Mouse (Mus musculus): Measurements from ENCODE around the gene Sorcs1. TPM values are rescaled to one million over a fixed set of nuclear protein-coding genes. Genes with fewer than 3 reads are reported as not detected.
A peak's percentile ranks its signal among the peaks of the same experiment; 100 is the strongest.

Gene Sorcs1
- polyA plus RNA-seq, 1 experiment from 2014 or later: 0.28 TPM

DNA sequence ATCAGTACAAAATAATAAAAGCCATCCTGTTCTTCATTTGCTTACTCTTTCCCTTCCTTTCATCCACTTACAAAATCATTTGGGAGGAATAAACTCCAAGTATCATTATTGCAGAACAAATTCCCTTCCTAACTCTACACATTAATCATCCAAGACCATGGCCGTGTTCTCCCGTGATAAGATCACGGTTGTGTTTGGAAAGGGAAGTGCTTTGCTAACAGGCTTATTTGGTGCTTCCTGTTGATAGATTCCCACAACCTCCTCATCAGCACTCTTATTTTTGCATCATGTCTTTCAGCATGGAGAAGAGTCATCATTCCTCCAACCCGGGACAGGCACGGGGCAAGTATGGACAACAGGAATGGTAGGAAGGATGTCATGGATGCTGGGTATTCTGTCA is 25.7 kb downstream of the Sorcs1 start:
- Histone ChIP-seq H3K9me3 (ENCODE audit: control insufficient read depth, low read length) (no peaks in the 10 kb centered on the region), H3K27ac (replicated peaks; ENCODE audit: low read depth, low read length) (no peak overlapping the region), H3K4me1 (ENCODE audit: control insufficient read depth, insufficient read depth, low read length) (no peaks in the 10 kb centered on the region), H3K4me2 (ENCODE audit: low read depth, severe bottlenecking) (no peak overlapping the region; the same call in 1 of the 2 replicates), H3K27me3 (ENCODE audit: control insufficient read depth, insufficient read depth, low read length) (no peaks in the 10 kb centered on the region), H3K9ac (ENCODE audit: low read length) (no peak overlapping the region), H3K36me3 (ENCODE audit: control insufficient read depth, insufficient read depth, low read length) (no peaks in the 10 kb centered on the region), H3K4me3 (ENCODE audit: low read depth, low read length) (no peak overlapping the region)
- DNase-seq (ENCODE audit: low spot score): no peak
- WGBS: 89% methylated on average over 5 of the region's 5 CpGs
- ATAC-seq (ENCODE audit: insufficient number of reproducible peaks, low FRiP score, low TSS enrichment, low read depth): no peak

DNA sequence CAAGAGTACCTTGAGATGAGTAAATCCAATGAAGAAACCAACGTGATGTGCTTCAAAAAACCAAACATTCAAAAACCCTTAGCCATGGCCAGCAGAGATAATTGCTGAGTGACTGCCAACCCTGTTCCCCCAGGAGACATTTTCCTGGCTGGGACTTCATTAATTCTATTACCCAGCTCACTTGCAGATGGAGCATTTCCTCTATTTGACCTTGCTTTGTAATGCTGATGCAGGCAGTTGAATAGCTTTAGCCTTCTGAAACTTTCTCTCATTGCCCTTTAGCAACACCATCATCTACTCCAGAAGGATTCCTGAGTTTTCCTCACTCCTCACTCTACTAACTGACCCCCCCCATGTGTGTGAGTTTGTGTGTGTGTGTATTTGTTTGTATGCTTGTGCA is 34.6 kb downstream of the Sorcs1 start:
- H3K27ac ChIP-seq (replicated peaks; ENCODE audit: low read depth, low read length): no peak overlapping the region
- H3K9ac ChIP-seq (ENCODE audit: low read length): no peak overlapping the region
- H3K4me3 ChIP-seq (ENCODE audit: low read depth, low read length): no peak overlapping the region
- no peaks in the 10 kb centered on the region for H3K36me3 ChIP-seq (ENCODE audit: control insufficient read depth, insufficient read depth, low read length)
- no peaks in the 10 kb centered on the region for H3K9me3 ChIP-seq (ENCODE audit: control insufficient read depth, low read length)
- DNase-seq (ENCODE audit: low spot score): no peak
- WGBS: 53% methylated on average over 1 of the region's 1 CpGs
- H3K4me1 ChIP-seq (ENCODE audit: control insufficient read depth, insufficient read depth, low read length): no peaks in the 10 kb centered on the region
- no peaks in the 10 kb centered on the region for H3K27me3 ChIP-seq (ENCODE audit: control insufficient read depth, insufficient read depth, low read length)
- ATAC-seq (ENCODE audit: insufficient number of reproducible peaks, low FRiP score, low TSS enrichment, low read depth): no peak
- H3K4me2 ChIP-seq (ENCODE audit: low read depth, severe bottlenecking): no peak overlapping the region

DNA sequence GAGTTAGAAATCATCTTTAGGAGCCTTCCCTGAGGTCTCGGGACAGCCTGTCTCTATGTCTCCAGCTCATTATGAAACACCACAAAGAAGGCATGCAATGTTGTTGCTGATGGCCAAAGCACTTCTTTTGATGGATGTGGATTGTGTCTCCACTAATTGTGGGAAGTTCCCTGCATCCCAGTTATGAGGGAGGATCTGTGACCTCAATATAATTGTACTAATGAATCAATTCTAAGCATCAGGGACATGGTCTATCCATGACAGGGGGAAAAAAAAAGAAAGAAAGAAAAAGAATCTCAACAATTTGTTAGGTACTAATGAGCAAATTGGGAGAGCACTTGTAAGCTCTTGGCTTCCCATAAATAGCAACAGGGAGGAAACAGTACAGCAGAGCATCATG is 36.3 kb downstream of the Sorcs1 start:
- ATAC-seq (ENCODE audit: insufficient number of reproducible peaks, low FRiP score, low TSS enrichment, low read depth) (no peak), DNase-seq (ENCODE audit: low spot score) (no peak)
- Histone ChIP-seq H3K4me3 (ENCODE audit: low read depth, low read length) (no peak overlapping the region), H3K4me2 (ENCODE audit: low read depth, severe bottlenecking) (no peak overlapping the region), H3K27me3 (ENCODE audit: control insufficient read depth, insufficient read depth, low read length) (no peaks in the 10 kb centered on the region), H3K36me3 (ENCODE audit: control insufficient read depth, insufficient read depth, low read length) (no peaks in the 10 kb centered on the region), H3K4me1 (ENCODE audit: control insufficient read depth, insufficient read depth, low read length) (no peaks in the 10 kb centered on the region), H3K27ac (replicated peaks; ENCODE audit: low read depth, low read length) (no peak overlapping the region), H3K9me3 (ENCODE audit: control insufficient read depth, low read length) (no peaks in the 10 kb centered on the region), H3K9ac (ENCODE audit: low read length) (no peak overlapping the region)
- WGBS: 94% methylated on average over 1 of the region's 1 CpGs

DNA sequence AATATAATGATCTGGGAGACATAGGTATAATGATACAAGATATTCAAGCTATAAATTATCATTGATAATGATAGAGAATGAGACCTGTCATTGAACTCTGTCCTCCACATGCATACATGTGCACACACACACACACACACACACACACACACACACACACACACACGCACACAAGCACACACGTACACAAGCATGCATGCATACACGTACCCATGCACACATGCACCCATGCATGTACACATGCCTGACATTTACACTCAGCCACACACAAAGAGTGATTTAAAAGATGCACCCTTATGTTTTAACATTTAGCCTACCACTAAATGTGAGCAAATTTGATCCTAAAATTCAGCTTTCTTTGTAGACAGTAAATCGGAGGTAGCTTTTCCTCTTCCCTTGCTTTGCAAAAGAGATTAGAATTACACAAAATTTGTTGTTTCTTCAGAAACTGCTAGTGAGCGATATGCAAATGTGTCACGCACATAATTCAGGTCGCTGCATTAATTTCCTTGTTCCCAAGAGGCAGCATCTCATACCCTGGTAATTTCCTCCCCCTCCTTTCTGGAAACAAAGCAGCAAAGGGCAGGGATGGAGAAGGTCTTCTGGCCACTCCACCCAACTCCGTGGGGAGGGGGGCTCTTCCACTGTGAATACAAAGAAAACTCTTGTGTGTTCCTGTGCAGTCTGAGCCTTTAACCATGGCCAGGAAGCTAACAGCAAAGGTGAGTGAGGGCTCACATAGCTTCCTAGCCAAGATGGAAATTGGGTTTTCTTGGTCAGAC is 38.0 kb downstream of the Sorcs1 start:
- ATAC-seq (ENCODE audit: insufficient number of reproducible peaks, low FRiP score, low TSS enrichment, low read depth) (no peak), DNase-seq (ENCODE audit: low spot score) (no peak)
- no peaks in the 10 kb centered on the region for H3K27me3 ChIP-seq (ENCODE audit: control insufficient read depth, insufficient read depth, low read length)
- 91% methylated on average over 8 of the region's 8 CpGs for WGBS
- H3K27ac ChIP-seq (replicated peaks; ENCODE audit: low read depth, low read length): no peak overlapping the region
- H3K4me3 ChIP-seq (ENCODE audit: low read depth, low read length): no peak overlapping the region
- no peaks in the 10 kb centered on the region for H3K36me3 ChIP-seq (ENCODE audit: control insufficient read depth, insufficient read depth, low read length)
- no peaks in the 10 kb centered on the region for H3K4me1 ChIP-seq (ENCODE audit: control insufficient read depth, insufficient read depth, low read length)
- no peaks in the 10 kb centered on the region for H3K9me3 ChIP-seq (ENCODE audit: control insufficient read depth, low read length)
- H3K4me2 ChIP-seq (ENCODE audit: low read depth, severe bottlenecking): no peak overlapping the region
- H3K9ac ChIP-seq (ENCODE audit: low read length): no peak overlapping the region

DNA sequence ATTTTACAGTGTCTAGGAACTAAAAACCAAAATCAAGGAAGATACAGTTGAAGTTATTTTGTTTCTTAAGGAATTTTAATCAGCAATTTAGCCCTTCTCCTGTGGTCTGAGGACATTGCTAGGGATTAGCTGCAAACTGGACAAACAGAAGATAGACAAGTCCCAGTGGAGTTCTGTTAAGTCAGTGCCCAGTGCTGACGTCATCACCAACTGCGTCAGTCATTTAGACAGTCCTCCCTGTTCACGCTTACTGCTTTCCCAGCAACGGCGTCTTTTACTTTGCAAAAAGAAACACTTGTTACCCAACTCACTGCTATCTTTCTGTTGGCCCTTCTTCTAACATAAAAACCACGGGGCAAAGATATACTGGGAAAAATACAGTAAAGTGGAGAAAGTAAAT is 40.3 kb downstream of the Sorcs1 start:
- Histone ChIP-seq H3K36me3 (ENCODE audit: control insufficient read depth, insufficient read depth, low read length) (no peaks in the 10 kb centered on the region), H3K4me2 (ENCODE audit: low read depth, severe bottlenecking) (no peak overlapping the region), H3K4me3 (ENCODE audit: low read depth, low read length) (no peak overlapping the region), H3K27ac (replicated peaks; ENCODE audit: low read depth, low read length) (no peak overlapping the region), H3K9ac (ENCODE audit: low read length) (no peak overlapping the region), H3K9me3 (ENCODE audit: control insufficient read depth, low read length) (no peaks in the 10 kb centered on the region), H3K4me1 (ENCODE audit: control insufficient read depth, insufficient read depth, low read length) (no peaks in the 10 kb centered on the region), H3K27me3 (ENCODE audit: control insufficient read depth, insufficient read depth, low read length) (no peaks in the 10 kb centered on the region)
- no peak for DNase-seq (ENCODE audit: low spot score)
- 85% methylated on average over 6 of the region's 6 CpGs for WGBS
- ATAC-seq (ENCODE audit: insufficient number of reproducible peaks, low FRiP score, low TSS enrichment, low read depth): no peak

DNA sequence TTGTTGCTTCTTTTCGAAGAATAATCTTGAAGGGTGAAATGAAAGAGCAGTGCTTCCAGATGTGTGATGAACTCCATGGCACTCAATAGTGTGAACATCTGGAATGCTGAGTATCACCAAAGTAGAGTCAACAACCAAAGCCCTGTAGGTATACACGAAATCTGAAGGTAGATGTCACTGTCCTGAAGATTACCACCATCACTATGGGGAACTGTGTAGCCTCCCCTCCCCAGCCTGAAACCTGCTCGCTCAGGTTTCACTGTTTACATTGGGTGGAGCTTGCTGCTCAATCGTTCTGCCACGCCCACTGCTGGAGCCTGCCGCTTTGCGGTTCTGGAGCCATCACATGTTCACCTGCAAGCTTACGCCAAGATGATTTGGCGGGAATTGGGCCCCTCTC is 64.4 kb downstream of the Sorcs1 start:
- WGBS: 19% methylated on average over 9 of the region's 9 CpGs
- Histone ChIP-seq H3K27me3 (ENCODE audit: control insufficient read depth, insufficient read depth, low read length) (no peaks in the 10 kb centered on the region), H3K9me3 (ENCODE audit: control insufficient read depth, low read length) (no peaks in the 10 kb centered on the region), H3K4me3 (ENCODE audit: low read depth, low read length) (no peak overlapping the region), H3K27ac (replicated peaks; ENCODE audit: low read depth, low read length) (no peak overlapping the region), H3K9ac (ENCODE audit: low read length) (no peak overlapping the region), H3K36me3 (ENCODE audit: control insufficient read depth, insufficient read depth, low read length) (no peaks in the 10 kb centered on the region), H3K4me1 (ENCODE audit: control insufficient read depth, insufficient read depth, low read length) (no peaks in the 10 kb centered on the region), H3K4me2 (ENCODE audit: low read depth, severe bottlenecking) (no peak overlapping the region)
- ATAC-seq (ENCODE audit: insufficient number of reproducible peaks, low FRiP score, low TSS enrichment, low read depth): no peak
- DNase-seq (ENCODE audit: low spot score): peak; percentile 23

DNA sequence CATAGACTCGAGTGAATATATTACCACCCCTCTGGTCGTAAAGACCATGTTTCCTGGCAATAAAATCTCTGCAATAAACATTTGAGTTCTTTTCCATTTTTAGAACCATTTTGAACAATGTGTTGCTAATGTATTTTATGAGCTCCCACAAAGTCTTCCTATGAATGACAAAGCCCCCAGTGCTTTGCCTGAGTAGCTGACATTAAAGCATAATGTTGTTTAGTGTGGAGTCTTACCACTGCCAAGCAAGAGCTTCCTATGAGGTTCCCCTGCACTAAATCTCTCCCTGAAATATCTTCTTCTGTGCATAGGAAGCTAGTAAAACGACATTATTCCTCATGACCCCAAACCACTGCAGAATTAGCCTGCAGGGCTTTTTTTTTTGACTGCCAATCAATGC is 66.8 kb downstream of the Sorcs1 start:
- Histone ChIP-seq H3K27ac (replicated peaks; ENCODE audit: low read depth, low read length) (no peak overlapping the region), H3K4me3 (ENCODE audit: low read depth, low read length) (no peak overlapping the region), H3K9me3 (ENCODE audit: control insufficient read depth, low read length) (no peaks in the 10 kb centered on the region), H3K27me3 (ENCODE audit: control insufficient read depth, insufficient read depth, low read length) (no peaks in the 10 kb centered on the region), H3K36me3 (ENCODE audit: control insufficient read depth, insufficient read depth, low read length) (no peaks in the 10 kb centered on the region), H3K9ac (ENCODE audit: low read length) (no peak overlapping the region), H3K4me2 (ENCODE audit: low read depth, severe bottlenecking) (no peak overlapping the region), H3K4me1 (ENCODE audit: control insufficient read depth, insufficient read depth, low read length) (no peaks in the 10 kb centered on the region)
- ATAC-seq (ENCODE audit: insufficient number of reproducible peaks, low FRiP score, low TSS enrichment, low read depth): no peak
- WGBS: 24% methylated on average over 3 of the region's 3 CpGs
- DNase-seq (ENCODE audit: low spot score): no peak

DNA sequence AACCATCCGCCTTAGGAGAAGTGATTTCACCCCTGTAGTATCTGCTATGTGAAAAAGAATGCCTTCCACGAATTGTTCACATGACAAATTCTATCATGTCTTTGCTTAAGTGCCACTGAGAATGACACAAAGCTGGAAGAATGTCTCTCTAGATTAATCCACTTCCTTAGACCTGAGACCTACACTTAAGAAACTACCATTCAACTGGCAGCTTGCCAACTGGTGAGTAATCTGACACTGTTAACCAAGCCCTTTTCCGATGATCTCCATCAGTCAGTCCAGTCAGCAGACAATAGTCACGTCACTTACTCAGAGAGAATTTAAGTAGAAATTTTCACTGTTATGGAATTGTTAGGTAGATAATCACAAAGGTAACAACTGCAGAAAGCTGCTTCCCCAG is 74.6 kb downstream of the Sorcs1 start:
- H3K36me3 ChIP-seq (ENCODE audit: control insufficient read depth, insufficient read depth, low read length): no peaks in the 10 kb centered on the region
- no peaks in the 10 kb centered on the region for H3K27me3 ChIP-seq (ENCODE audit: control insufficient read depth, insufficient read depth, low read length)
- no peak for DNase-seq (ENCODE audit: low spot score)
- no peaks in the 10 kb centered on the region for H3K9me3 ChIP-seq (ENCODE audit: control insufficient read depth, low read length)
- H3K4me3 ChIP-seq (ENCODE audit: low read depth, low read length): no peak overlapping the region
- no peak for ATAC-seq (ENCODE audit: insufficient number of reproducible peaks, low FRiP score, low TSS enrichment, low read depth)
- no peaks in the 10 kb centered on the region for H3K4me1 ChIP-seq (ENCODE audit: control insufficient read depth, insufficient read depth, low read length)
- H3K9ac ChIP-seq (ENCODE audit: low read length): no peak overlapping the region
- 68% methylated on average over 4 of the region's 4 CpGs for WGBS
- no peak overlapping the region for H3K27ac ChIP-seq (replicated peaks; ENCODE audit: low read depth, low read length)
- H3K4me2 ChIP-seq (ENCODE audit: low read depth, severe bottlenecking): no peak overlapping the region

DNA sequence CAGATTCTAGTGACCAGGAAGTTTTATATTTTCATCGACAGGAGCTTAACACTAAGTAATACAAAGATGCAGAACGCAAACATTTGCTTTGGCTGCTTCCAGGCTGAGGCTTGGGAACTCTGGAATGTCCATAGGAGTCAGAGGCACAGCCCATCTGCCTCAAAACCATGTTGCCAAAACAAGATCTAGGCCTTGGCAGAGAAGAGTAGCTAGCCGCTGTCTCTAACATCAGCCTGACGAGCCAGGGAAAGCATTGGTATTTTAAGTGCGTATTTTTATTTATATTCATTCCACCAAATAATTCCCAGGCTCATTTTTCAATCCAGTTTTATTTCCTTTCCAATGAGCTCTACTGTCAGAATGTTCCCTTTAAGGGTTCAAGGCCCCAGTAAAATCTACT is 75.1 kb downstream of the Sorcs1 start:
- Histone ChIP-seq H3K9ac (ENCODE audit: low read length) (no peak overlapping the region), H3K4me2 (ENCODE audit: low read depth, severe bottlenecking) (no peak overlapping the region), H3K27ac (replicated peaks; ENCODE audit: low read depth, low read length) (no peak overlapping the region), H3K36me3 (ENCODE audit: control insufficient read depth, insufficient read depth, low read length) (no peaks in the 10 kb centered on the region), H3K4me3 (ENCODE audit: low read depth, low read length) (no peak overlapping the region), H3K4me1 (ENCODE audit: control insufficient read depth, insufficient read depth, low read length) (no peaks in the 10 kb centered on the region), H3K27me3 (ENCODE audit: control insufficient read depth, insufficient read depth, low read length) (no peaks in the 10 kb centered on the region), H3K9me3 (ENCODE audit: control insufficient read depth, low read length) (no peaks in the 10 kb centered on the region)
- 87% methylated on average over 5 of the region's 5 CpGs for WGBS
- DNase-seq (ENCODE audit: low spot score): no peak
- no peak for ATAC-seq (ENCODE audit: insufficient number of reproducible peaks, low FRiP score, low TSS enrichment, low read depth)

Measured in limb, embryonic 11.5 days (tissue).